Mouse (Mus musculus) hindbrain, embryonic 11.5 days (tissue): ENCODE measurements around the gene Mast4. TPM values are rescaled to one million over a fixed set of nuclear protein-coding genes. Genes with fewer than 3 reads are reported as not detected.

Experiments used
- ATAC-seq: fragments of 200-750 bp; cut with Nextera tagmentation; 2 replicates; pipeline ENCODE4 v1.8.0; 2017; ENCODE audit warnings: mild to moderate bottlenecking, moderate TSS enrichment, moderate library complexity; ENCODE audit not compliant: low FRiP score
- DNase-seq: peaks from one replicate; pipeline ENCODE4 v3.0.0-alpha.2; 2015; ENCODE audit warnings: low spot score
- H3K27ac ChIP-seq: fragments of 300-500 bp; sonication (generic); 2 replicates; pipeline ENCODE4 v1.5.1; 2014; ENCODE audit warnings: mild to moderate bottlenecking, low read depth, low read length
- H3K27me3 ChIP-seq: fragments of 300-500 bp; sonication (generic); 2 replicates; pipeline ENCODE4 v1.6.1; 2014; ENCODE audit warnings: mild to moderate bottlenecking, low read length, moderate library complexity, mixed read lengths; ENCODE audit not compliant: control insufficient read depth, insufficient read depth
- H3K36me3 ChIP-seq: fragments of 300-500 bp; sonication (generic); 2 replicates; pipeline ENCODE4 v1.6.1; 2014; ENCODE audit warnings: mild to moderate bottlenecking, low read length, moderate library complexity, mixed read lengths; ENCODE audit not compliant: control insufficient read depth, insufficient read depth
- H3K4me1 ChIP-seq: fragments of 300-500 bp; sonication (generic); replicated peaks from 2 replicates; pipeline ENCODE4 v1.6.1; 2014; ENCODE audit warnings: low read length, mixed read lengths; ENCODE audit not compliant: control insufficient read depth, insufficient read depth
- H3K4me2 ChIP-seq: fragments of 300-500 bp; sonication (generic); replicated peaks from 2 replicates; pipeline ENCODE4 v1.6.1; 2014; ENCODE audit warnings: mild to moderate bottlenecking, low read depth, low read length
- H3K4me3 ChIP-seq: fragments of 300-500 bp; sonication (generic); 2 replicates; pipeline ENCODE4 v1.5.1; 2014; ENCODE audit warnings: low read depth, low read length
- H3K9ac ChIP-seq: fragments of 300-500 bp; sonication (generic); 2 replicates; pipeline ENCODE4 v1.6.1; 2014; ENCODE audit warnings: low read depth, low read length
- H3K9me3 ChIP-seq: fragments of 300-500 bp; sonication (generic); 2 replicates; pipeline ENCODE4 v1.6.1; 2016; ENCODE audit warnings: low read length; ENCODE audit not compliant: control insufficient read depth
- WGBS: fragments of 180-500 bp; shearing (Covaris S2); extraction: QIAGEN DNeasy Blood & Tissue Kit; methylation state at CpG from one replicate; pipeline ENCODE4 v1.1.7; 2014; 5-methylcytosine and 5-hydroxymethylcytosine counted together
- polyA plus RNA-seq: library from polyadenylated mRNA; unstranded; fragments of >200 nt; fragmentation: Nextera tagmentation; extraction: Ambion mirVana; gene quantifications from 2 replicates; pipeline ENCODE4 v1.2.1, GENCODE M21; 2014

The Mast4 gene
- polyA plus RNA-seq, 1 experiment from 2014 or later: 26.9 TPM

- H3K4me2 ChIP-seq: no peak overlapping the region
These were observed 640.1 kb downstream of the Mast4 start for GRCm38 (mm10) chr13:102694154-102694553.

GRCm38 (mm10) chr13:102693341-102693801 lies 640.9 kb downstream of the Mast4 start, which contains the start of gene Cd180:
TSS of gene Cd180 (plus strand) at chr13:102693558.
- ATAC-seq (no peak), DNase-seq (no peak)
- no peak within 1 kb of the TSS for H3K27ac ChIP-seq
- H3K9ac ChIP-seq: no peak within 1 kb of the TSS
- no peaks in the 10 kb centered on the region for H3K9me3 ChIP-seq
- H3K4me1 ChIP-seq: no peaks in the 10 kb centered on the region
- no peak within 1 kb of the TSS for H3K4me3 ChIP-seq
- H3K27me3 ChIP-seq: no peaks in the 10 kb centered on the region
- H3K36me3 ChIP-seq: no peaks in the 10 kb centered on the region
- 87% methylated on average over 8 of the region's 8 CpGs for WGBS
- no peak within 1 kb of the TSS for H3K4me2 ChIP-seq

More at GRCm38 (mm10) chr13:102694154-102694553, 640.1 kb downstream of the Mast4 start:
- Histone ChIP-seq H3K27ac (no peak overlapping the region), H3K9ac (no peak overlapping the region), H3K9me3 (no peaks in the 10 kb centered on the region), H3K27me3 (no peaks in the 10 kb centered on the region), H3K4me1 (no peaks in the 10 kb centered on the region; the same call in 1 of the 2 replicates), H3K36me3 (no peaks in the 10 kb centered on the region), H3K4me3 (no peak overlapping the region)
- ATAC-seq (no peak), DNase-seq (no peak)
- WGBS: 89% methylated on average over 7 of the region's 7 CpGs

- 58% methylated on average over 11 of the region's 11 CpGs for WGBS
- H3K27ac ChIP-seq: no peak overlapping the region
- no peak overlapping the region for H3K4me3 ChIP-seq
- H3K4me2 ChIP-seq: no peak overlapping the region
- no peak for DNase-seq
- no peak overlapping the region for H3K9ac ChIP-seq
- H3K27me3 ChIP-seq: no peaks in the 10 kb centered on the region
- H3K4me1 ChIP-seq: no peaks in the 10 kb centered on the region
- no peaks in the 10 kb centered on the region for H3K36me3 ChIP-seq
- no peak for ATAC-seq
- H3K9me3 ChIP-seq: no peaks in the 10 kb centered on the region
These were observed 642.7 kb downstream of the Mast4 start for GRCm38 (mm10) chr13:102691408-102692150.

- H3K4me1 ChIP-seq: no peaks in the 10 kb centered on the region
- H3K9ac ChIP-seq: no peak overlapping the region
- ATAC-seq (no peak), DNase-seq (no peak)
- H3K27me3 ChIP-seq: no peaks in the 10 kb centered on the region
- no peaks in the 10 kb centered on the region for H3K9me3 ChIP-seq
- no peak overlapping the region for H3K4me3 ChIP-seq
- H3K36me3 ChIP-seq: no peaks in the 10 kb centered on the region
- H3K27ac ChIP-seq: no peak overlapping the region
- no peak overlapping the region for H3K4me2 ChIP-seq
- 89% methylated on average over 5 of the region's 5 CpGs for WGBS
These were observed 644.1 kb downstream of the Mast4 start for GRCm38 (mm10) chr13:102690184-102690583.

GRCm38 (mm10) chr13:102689201-102690090 lies 644.9 kb downstream of the Mast4 start:
- 88% methylated on average over 6 of the region's 6 CpGs for WGBS
- DNase-seq: no peak
- no peak overlapping the region for H3K4me2 ChIP-seq

GRCm38 (mm10) chr13:102688121-102688520 lies 646.2 kb downstream of the Mast4 start:
- Histone ChIP-seq H3K4me2 (no peak overlapping the region), H3K36me3 (no peaks in the 10 kb centered on the region), H3K9ac (no peak overlapping the region), H3K4me1 (no peaks in the 10 kb centered on the region), H3K27me3 (no peaks in the 10 kb centered on the region), H3K27ac (no peak overlapping the region), H3K4me3 (no peak overlapping the region), H3K9me3 (no peaks in the 10 kb centered on the region)
- ATAC-seq (no peak), DNase-seq (no peak)
- 96% methylated on average over 1 of the region's 1 CpGs for WGBS

More at GRCm38 (mm10) chr13:102689201-102690090, 644.9 kb downstream of the Mast4 start:
- ATAC-seq: no peak
- Histone ChIP-seq H3K27ac (no peak overlapping the region), H3K4me1 (no peaks in the 10 kb centered on the region), H3K9ac (no peak overlapping the region), H3K27me3 (no peaks in the 10 kb centered on the region), H3K9me3 (no peaks in the 10 kb centered on the region), H3K36me3 (no peaks in the 10 kb centered on the region), H3K4me3 (no peak overlapping the region)

- no peaks in the 10 kb centered on the region for H3K27me3 ChIP-seq
- no peaks in the 10 kb centered on the region for H3K4me1 ChIP-seq
- H3K4me2 ChIP-seq: no peak overlapping the region
- no peak overlapping the region for H3K27ac ChIP-seq
- DNase-seq (no peak), ATAC-seq (no peak)
- WGBS: 86% methylated on average over 4 of the region's 4 CpGs
- no peak overlapping the region for H3K4me3 ChIP-seq
- no peaks in the 10 kb centered on the region for H3K36me3 ChIP-seq
- H3K9me3 ChIP-seq: no peaks in the 10 kb centered on the region
- no peak overlapping the region for H3K9ac ChIP-seq
These were observed 649.4 kb downstream of the Mast4 start for GRCm38 (mm10) chr13:102684890-102685289.
